Mouse (Mus musculus) MEL (cell line): ENCODE results near the gene Pdcd11. TPM values are rescaled to one million over a fixed set of nuclear protein-coding genes. Genes with fewer than 3 reads are reported as not detected.

Experiments
- DNase-seq: peaks from one replicate; pipeline ENCODE4 v3.0.0; 2011; ENCODE audit warnings: low read depth, low spot score
- H3K27ac ChIP-seq: 2 replicates; pipeline ENCODE4 v1.5.1; 2012; ENCODE audit warnings: low read depth, mild to moderate bottlenecking, control low read depth, low read length, moderate library complexity; ENCODE audit not compliant: control insufficient read depth
- H3K27me3 ChIP-seq, 2 experiments: fragments of 150-350 bp in 1 of 2; sonication (generic) in 1 of 2; 2 replicates each; pipeline ENCODE4 v1.6.1; 2012; ENCODE audit warnings: low read length in 2 of 2, mild to moderate bottlenecking in 2 of 2, improper control_type of control experiment in 1 of 2, moderate library complexity in 1 of 2; ENCODE audit not compliant: insufficient read depth in 2 of 2, control insufficient read depth in 1 of 2
- H3K36me3 ChIP-seq, 2 experiments: 2 replicates each; pipeline ENCODE4 v1.6.1; 2012 to 2014; ENCODE audit warnings: low read length in 2 of 2, improper control_type of control experiment in 1 of 2, inconsistent platforms in 1 of 2, mild to moderate bottlenecking in 1 of 2; ENCODE audit not compliant: insufficient read depth in 2 of 2, control insufficient read depth in 1 of 2
- H3K4me1 ChIP-seq, 2 experiments: fragments of 150-350 bp in 1 of 2; sonication (generic) in 1 of 2; 2 replicates each; pipeline ENCODE4 v1.6.1; 2012; ENCODE audit warnings: low read length in 2 of 2, improper control_type of control experiment in 1 of 2, mild to moderate bottlenecking in 1 of 2; ENCODE audit not compliant: insufficient read depth in 2 of 2, control insufficient read depth in 1 of 2
- H3K4me3 ChIP-seq, 2 experiments: fragments of 150-350 bp in 1 of 2; sonication (generic) in 1 of 2; 2 replicates each; pipeline ENCODE4 v1.5.1; 2012; ENCODE audit warnings: low read depth in 2 of 2, low read length in 2 of 2, mild to moderate bottlenecking in 2 of 2, moderate library complexity in 2 of 2, control low read depth in 1 of 2, improper control_type of control experiment in 1 of 2; ENCODE audit not compliant: control insufficient read depth in 1 of 2, insufficient read depth in 1 of 2
- H3K79me2 ChIP-seq: 2 replicates; pipeline ENCODE4 v1.6.1; 2012; ENCODE audit warnings: mild to moderate bottlenecking, low read length, moderate library complexity; ENCODE audit not compliant: control insufficient read depth, poor library complexity, insufficient read depth
- H3K9ac ChIP-seq: 2 replicates; pipeline ENCODE4 v1.6.1; 2012; ENCODE audit warnings: low read depth, mild to moderate bottlenecking, control low read depth, low read length, moderate library complexity; ENCODE audit not compliant: control insufficient read depth, poor library complexity, severe bottlenecking
- H3K9me3 ChIP-seq: fragments of 150-350 bp; sonication (generic); replicated peaks from 2 replicates; pipeline ENCODE4 v1.6.1; 2012; ENCODE audit warnings: mild to moderate bottlenecking, low read length, improper control_type of control experiment, moderate library complexity; ENCODE audit not compliant: insufficient read depth
- BHLHE40 ChIP-seq: IDR thresholded peaks from 2 replicates; pipeline ENCODE4 v1.6.1; 2012; ENCODE audit warnings: low read depth, mild to moderate bottlenecking, inconsistent platforms, low read length, improper control_type of control experiment, borderline replicate concordance
- CTCF ChIP-seq, 3 experiments: IDR thresholded peaks in 2 of 3; conservative IDR thresholded peaks in 1 of 3; 2 replicates each; pipeline ENCODE4 v1.5.1; 2011 to 2012; ENCODE audit warnings: low read length in 3 of 3, low read depth in 2 of 3, mild to moderate bottlenecking in 2 of 3, improper control_type of control experiment in 1 of 3, inconsistent platforms in 1 of 3, mixed read lengths in 1 of 3, moderate library complexity in 1 of 3; ENCODE audit not compliant: control insufficient read depth in 1 of 3, insufficient read depth in 1 of 3, poor library complexity in 1 of 3, severe bottlenecking in 1 of 3
- ELF1 ChIP-seq: IDR thresholded peaks from 2 replicates; pipeline ENCODE4 v1.6.1; 2014; ENCODE audit warnings: low read depth, mild to moderate bottlenecking, inconsistent platforms, low read length, improper control_type of control experiment, moderate library complexity
- ETS1 ChIP-seq: IDR thresholded peaks from 2 replicates; pipeline ENCODE4 v1.6.1; 2012; ENCODE audit warnings: low read depth, mild to moderate bottlenecking, inconsistent platforms, low read length, improper control_type of control experiment, moderate library complexity
- GABPA ChIP-seq: IDR thresholded peaks from 2 replicates; pipeline ENCODE4 v1.6.1; 2012; ENCODE audit warnings: low read depth, mild to moderate bottlenecking, inconsistent platforms, low read length, improper control_type of control experiment, moderate library complexity
- GATA1 ChIP-seq: IDR thresholded peaks from 2 replicates; pipeline ENCODE4 v1.6.1; 2011; ENCODE audit warnings: low read depth, low read length, improper control_type of control experiment
- HCFC1 ChIP-seq: IDR thresholded peaks from 2 replicates; pipeline ENCODE4 v1.6.1; 2012; ENCODE audit warnings: low read depth, mild to moderate bottlenecking, inconsistent platforms, low read length, improper control_type of control experiment, moderate library complexity
- KAT2A ChIP-seq: conservative IDR thresholded peaks from 2 replicates; pipeline ENCODE4 v1.6.1; 2012; ENCODE audit warnings: low read depth, low read length, improper control_type of control experiment, inconsistent platforms
- MAZ ChIP-seq: IDR thresholded peaks from 2 replicates; pipeline ENCODE4 v1.6.1; 2012; ENCODE audit warnings: low read depth, mild to moderate bottlenecking, inconsistent platforms, low read length, improper control_type of control experiment
- MEF2A ChIP-seq: IDR thresholded peaks from 2 replicates; pipeline ENCODE4 v1.6.1; 2014; ENCODE audit warnings: low read depth, mild to moderate bottlenecking, inconsistent platforms, low read length, improper control_type of control experiment; ENCODE audit not compliant: poor library complexity, insufficient replicate concordance, severe bottlenecking; ENCODE audit errors: extremely low read depth
- MYB ChIP-seq: IDR thresholded peaks from 2 replicates; pipeline ENCODE4 v1.6.1; 2011; ENCODE audit warnings: mild to moderate bottlenecking, low read depth, low read length, improper control_type of control experiment
- MYC ChIP-seq: IDR thresholded peaks from 2 replicates; pipeline ENCODE4 v1.6.1; 2011; ENCODE audit warnings: low read depth, mild to moderate bottlenecking, low read length, improper control_type of control experiment, moderate library complexity
- NELFE ChIP-seq: IDR thresholded peaks from 2 replicates; pipeline ENCODE4 v1.6.1; 2011; ENCODE audit warnings: low read depth, low read length, improper control_type of control experiment
- NRF1 ChIP-seq: IDR thresholded peaks from 2 replicates; pipeline ENCODE4 v1.6.1; 2014; ENCODE audit warnings: low read depth, mild to moderate bottlenecking, inconsistent platforms, low read length, improper control_type of control experiment, moderate library complexity; ENCODE audit not compliant: poor library complexity, insufficient read depth, severe bottlenecking
- POLR2A ChIP-seq, 2 experiments: IDR thresholded peaks; 2 replicates each; pipeline ENCODE4 v1.6.1; 2011 to 2012; ENCODE audit warnings: low read length in 2 of 2, mild to moderate bottlenecking in 2 of 2, control low read depth in 1 of 2, improper control_type of control experiment in 1 of 2, low read depth in 1 of 2, moderate library complexity in 1 of 2; ENCODE audit not compliant: control insufficient read depth in 1 of 2, insufficient read depth in 1 of 2, poor library complexity in 1 of 2
- POLR2AphosphoS5 ChIP-seq: IDR thresholded peaks from 2 replicates; pipeline ENCODE4 v1.6.1; 2012; ENCODE audit warnings: low read depth, borderline replicate concordance, mild to moderate bottlenecking, inconsistent platforms, low read length, moderate library complexity, mixed read lengths
- RAD21 ChIP-seq: IDR thresholded peaks from 2 replicates; pipeline ENCODE4 v1.6.1; 2011; ENCODE audit warnings: mild to moderate bottlenecking, low read depth, low read length, improper control_type of control experiment
- RCOR1 ChIP-seq: IDR thresholded peaks from 2 replicates; pipeline ENCODE4 v1.6.1; 2012; ENCODE audit warnings: low read depth, mild to moderate bottlenecking, inconsistent platforms, low read length, improper control_type of control experiment
- TAL1 ChIP-seq: IDR thresholded peaks from 2 replicates; pipeline ENCODE4 v1.6.1; 2012; ENCODE audit warnings: mild to moderate bottlenecking, inconsistent platforms, low read length, moderate library complexity, mixed read lengths
- TCF12 ChIP-seq: IDR thresholded peaks from 2 replicates; pipeline ENCODE4 v1.6.1; 2014; ENCODE audit warnings: low read depth, mild to moderate bottlenecking, inconsistent platforms, low read length, improper control_type of control experiment, moderate library complexity
- USF2 ChIP-seq, 2 experiments: IDR thresholded peaks; 2 replicates each; pipeline ENCODE4 v1.6.1; 2011 to 2012; ENCODE audit warnings: improper control_type of control experiment in 2 of 2, low read length in 2 of 2, borderline replicate concordance in 1 of 2, inconsistent platforms in 1 of 2, low read depth in 1 of 2, mild to moderate bottlenecking in 1 of 2; ENCODE audit not compliant: insufficient read depth in 1 of 2
- ZKSCAN1 ChIP-seq: IDR thresholded peaks from 2 replicates; pipeline ENCODE4 v1.6.1; 2012; ENCODE audit warnings: low read depth, mild to moderate bottlenecking, inconsistent platforms, low read length, improper control_type of control experiment, moderate library complexity
- polyA plus RNA-seq, 2 experiments: library from polyadenylated mRNA; stranded (reverse) in 1 of 2; unstranded in 1 of 2; fragments of >175 nt in 1 of 2; fragments of >200 nt in 1 of 2; gene quantifications; 2 replicates each; pipeline versions ENCODE4 v1.2.1 to v1.2.4; 2012; ENCODE audit warnings: low replicate concordance in 2 of 2, low read depth in 1 of 2; ENCODE audit not compliant: insufficient read length in 2 of 2, insufficient read depth in 1 of 2, missing spikeins in 1 of 2
- total RNA-seq: library from RNA; depleted of rRNA; stranded (reverse); fragments of 300-350 nt; gene quantifications from 2 replicates; pipeline ENCODE4 v1.2.3, GENCODE M21; 2012

Pdcd11 gene
- total and polyA plus RNA-seq, 3 experiments: 79.6 to 107 (median 81.8) TPM

- DNase-seq: no peak
- H3K79me2 ChIP-seq: no peaks in the 10 kb centered on the region
- no peaks in the 10 kb centered on the region for H3K36me3 ChIP-seq
- H3K4me3 ChIP-seq: no peak within 1 kb of the TSS
- no peak within 1 kb of the TSS for H3K27ac ChIP-seq
- H3K27me3 ChIP-seq: peaks cover 12 to 17% of the 10 kb centered on the region in 2 experiments
- H3K4me1 ChIP-seq: no peaks in the 10 kb centered on the region
- no peak within 1 kb of the TSS for H3K9ac ChIP-seq
- TF ChIP-seq GABPA (no peak), ETS1 (no peak), CTCF (IDR thresholded peaks at IDR 0.05 in 2 of 3, conservative IDR thresholded peaks at IDR 0.05 in 1 of 3; ENCODE audit: control insufficient read depth in 1 of 3, insufficient read depth in 1 of 3, low read depth in 2 of 3, low read length in 3 of 3, poor library complexity in 1 of 3, severe bottlenecking in 1 of 3) (no peak), HCFC1 (no peak), BHLHE40 (no peak), NRF1 (no peak), POLR2AphosphoS5 (no peak), RCOR1 (no peak), TAL1 (no peak), ZKSCAN1 (no peak), GATA1 (no peak), TCF12 (no peak), NELFE (no peak), RAD21 (no peak), KAT2A (no peak)
- H3K9me3 ChIP-seq: no peaks in the 10 kb centered on the region
Observed at GRCm38 (mm10) chr19:47157664-47158063, 67.1 kb downstream of the Pdcd11 start, which contains the start of gene Calhm3. TSS of gene Calhm3 (minus strand) at chr19:47157764.

- H3K4me1 ChIP-seq: no peaks in the 10 kb centered on the region
- H3K4me3 ChIP-seq: no peak overlapping the region
- H3K9ac ChIP-seq: no peak overlapping the region
- TF ChIP-seq MAZ (no peak), POLR2A (IDR thresholded peaks at IDR 0.05; ENCODE audit: control insufficient read depth in 1 of 2, insufficient read depth in 1 of 2, low read depth in 1 of 2, low read length in 2 of 2, poor library complexity in 1 of 2) (no peak), TCF12 (no peak), MEF2A (no peak), MYC (no peak), MYB (no peak), RCOR1 (no peak), NELFE (no peak), USF2 (IDR thresholded peaks at IDR 0.05; ENCODE audit: borderline replicate concordance in 1 of 2, insufficient read depth in 1 of 2, low read depth in 1 of 2, low read length in 2 of 2) (no peak), GATA1 (no peak), ELF1 (no peak), CTCF (IDR thresholded peaks at IDR 0.05 in 2 of 3, conservative IDR thresholded peaks at IDR 0.05 in 1 of 3; ENCODE audit: control insufficient read depth in 1 of 3, insufficient read depth in 1 of 3, low read depth in 2 of 3, low read length in 3 of 3, poor library complexity in 1 of 3, severe bottlenecking in 1 of 3) (no peak), POLR2AphosphoS5 (no peak)
- no peaks in the 10 kb centered on the region for H3K79me2 ChIP-seq
- peaks cover 3% of the 10 kb centered on the region in 2 experiments; a peak in 3 of 4 replicates for H3K27me3 ChIP-seq
- no peak for DNase-seq
- no peaks in the 10 kb centered on the region for H3K9me3 ChIP-seq
- no peaks in the 10 kb centered on the region for H3K36me3 ChIP-seq
- no peak overlapping the region for H3K27ac ChIP-seq
Observed at GRCm38 (mm10) chr19:47161669-47162068, 71.1 kb downstream of the Pdcd11 start.
